Mouse (Mus musculus): Measurements from ENCODE around the gene Rtca. TPM values are rescaled to one million over a fixed set of nuclear protein-coding genes. Genes with fewer than 3 reads are reported as not detected.

Gene Rtca
- total RNA-seq, 2 experiments from 2014 or later, result 9.0 to 16.8 TPM

DNA sequence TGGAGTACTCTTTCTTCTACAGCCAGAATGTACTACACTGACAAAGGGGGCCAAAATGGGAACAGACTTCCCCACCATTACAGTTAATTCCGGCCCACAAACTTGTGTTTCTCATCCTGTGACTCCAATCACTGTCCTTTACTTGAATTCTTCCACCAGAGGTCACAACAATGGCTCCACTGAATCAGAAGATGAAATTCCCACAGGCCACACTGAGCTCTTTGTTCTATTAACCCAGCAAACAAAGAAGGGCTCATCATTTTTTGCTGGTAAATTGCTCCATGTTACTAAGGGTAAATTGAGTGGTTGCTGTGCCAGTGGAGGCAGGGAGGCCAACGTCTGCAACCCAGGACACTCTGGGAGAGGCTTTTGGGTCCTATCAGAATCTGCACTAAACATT is 27.9 kb downstream of the Rtca start:
- ATAC-seq (replicated peaks; ENCODE audit: low FRiP score, poor library complexity, severe bottlenecking), result no peak

DNA sequence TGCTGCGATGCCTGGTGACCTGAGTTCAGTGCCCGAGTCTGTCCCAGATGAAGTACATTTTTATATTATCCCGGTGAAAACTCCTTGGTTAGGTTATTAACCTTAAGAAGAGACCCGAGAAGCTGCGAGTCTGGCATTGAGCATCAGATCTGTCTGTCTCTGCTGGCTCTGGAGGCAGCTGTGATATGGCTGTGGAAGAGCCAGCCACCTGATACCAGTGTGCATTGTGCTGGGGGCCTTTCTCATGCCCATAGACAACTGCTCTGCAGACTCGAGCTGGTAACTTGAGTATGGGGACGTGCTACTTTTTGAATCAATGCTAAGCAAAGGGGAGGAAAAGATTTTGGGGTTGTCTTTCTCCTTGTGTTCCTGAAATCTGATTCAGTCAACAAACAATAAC is 30.7 kb downstream of the Rtca start:
- no peak for ATAC-seq (replicated peaks; ENCODE audit: low FRiP score, poor library complexity, severe bottlenecking)

DNA sequence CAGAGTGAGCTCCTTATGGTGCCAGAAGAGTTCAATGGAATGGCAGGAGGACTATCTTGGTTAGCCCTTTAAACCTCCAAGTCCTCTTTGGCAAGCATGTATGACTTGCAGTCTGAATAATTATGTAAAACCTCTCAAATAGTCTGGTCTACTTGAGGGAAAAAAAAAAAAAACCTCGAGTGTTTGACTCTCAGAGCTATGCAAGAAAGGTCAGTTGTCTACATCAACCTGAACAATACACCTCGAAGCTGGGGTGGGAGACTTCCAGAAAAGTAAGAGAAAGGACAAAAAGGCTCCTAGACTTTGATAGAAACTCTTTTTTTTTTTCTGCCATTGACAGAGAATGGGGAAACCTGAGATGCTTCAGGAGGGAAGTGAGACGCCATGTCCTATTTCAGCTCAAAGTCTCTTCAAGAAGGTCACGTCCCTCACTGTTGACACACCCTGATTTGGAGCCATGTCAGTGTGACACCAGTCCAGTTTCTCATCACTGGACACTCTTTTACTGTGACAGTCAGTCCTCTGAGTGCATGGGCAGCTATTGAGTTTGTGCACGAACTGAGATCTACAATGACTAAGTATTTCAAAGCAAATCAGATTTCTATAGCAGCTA is 31.2 kb downstream of the Rtca start:
- ATAC-seq (replicated peaks; ENCODE audit: low FRiP score, poor library complexity, severe bottlenecking), result no peak

DNA sequence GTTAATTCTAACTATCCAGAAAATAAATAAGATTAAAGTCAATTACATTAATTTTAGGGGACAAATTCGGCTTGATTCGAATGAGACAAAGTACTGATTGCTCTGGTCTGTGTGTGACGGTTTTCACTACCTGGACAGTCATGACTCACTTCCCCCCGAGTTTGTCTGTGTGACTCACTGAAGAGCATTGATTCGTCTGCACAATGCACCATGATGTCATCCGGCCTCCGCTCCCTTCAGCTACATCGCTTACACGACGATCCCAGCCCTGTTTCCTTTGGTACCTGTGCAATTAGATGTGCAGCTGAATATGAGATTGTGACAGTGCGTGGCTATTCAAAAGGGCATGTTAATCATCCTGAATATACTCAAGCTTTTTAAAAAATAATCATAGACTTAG is 33.4 kb downstream of the Rtca start:
- no peak for ATAC-seq (replicated peaks; ENCODE audit: low FRiP score, poor library complexity, severe bottlenecking)

DNA sequence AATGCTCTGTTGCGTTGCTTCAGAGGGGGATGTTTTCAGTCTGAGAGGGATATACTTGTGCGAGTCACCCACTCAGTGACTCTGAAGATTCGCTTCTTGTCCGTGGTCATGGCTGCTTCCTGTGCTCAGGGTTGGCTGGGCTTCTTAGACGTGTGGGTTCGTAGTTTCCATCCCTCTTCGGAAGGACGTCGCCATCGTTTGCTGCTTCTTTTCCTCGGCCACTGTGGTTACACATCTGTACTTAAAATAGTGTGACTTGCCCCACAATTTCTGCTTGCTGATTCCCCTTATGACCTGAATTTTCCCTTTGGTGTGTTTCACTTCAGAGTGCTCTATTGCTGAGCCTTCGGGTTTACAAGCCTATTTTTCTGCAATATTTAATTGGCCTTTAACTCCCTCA is 42.3 kb downstream of the Rtca start:
- no peak for ATAC-seq (replicated peaks; ENCODE audit: low FRiP score, poor library complexity, severe bottlenecking)

DNA sequence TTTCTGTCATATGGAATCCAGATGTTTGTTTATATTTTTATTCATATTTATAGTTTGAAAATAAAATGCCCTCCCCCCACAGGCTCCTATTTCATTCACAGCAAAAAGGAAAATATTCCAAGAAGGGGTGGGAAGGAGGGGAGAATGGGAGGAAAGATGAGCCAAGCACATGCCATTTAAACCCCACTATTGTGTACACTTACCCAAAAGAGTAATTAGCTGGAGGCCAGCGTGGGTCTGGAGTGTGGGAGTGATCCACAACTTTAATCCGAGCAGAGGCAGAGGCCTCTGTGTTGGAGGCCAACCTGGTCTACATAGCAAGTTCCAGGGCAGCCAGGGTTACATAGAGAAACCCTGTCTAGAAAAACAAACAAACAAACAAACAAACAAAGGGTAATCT is 43.7 kb downstream of the Rtca start:
- ATAC-seq (replicated peaks; ENCODE audit: low FRiP score, poor library complexity, severe bottlenecking), result no peak

DNA sequence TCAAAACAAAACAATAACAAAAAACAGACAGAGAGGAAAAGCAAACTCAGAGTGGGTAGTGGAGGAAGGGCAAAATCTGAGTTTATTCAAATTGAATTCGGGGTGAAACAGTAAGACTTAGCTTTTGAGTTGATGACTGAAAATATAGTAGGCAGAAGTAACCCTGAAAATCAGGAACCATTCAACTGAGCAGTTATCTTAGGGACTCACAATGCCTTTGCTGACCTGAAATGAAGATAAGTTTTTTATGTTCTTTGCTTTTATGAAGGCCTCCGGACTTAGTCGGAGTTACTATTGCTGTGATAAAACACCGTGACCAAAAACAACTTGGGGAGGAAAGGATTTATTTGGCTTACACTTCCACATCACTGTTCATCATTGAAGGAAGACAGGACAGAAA is 47.0 kb downstream of the Rtca start:
- no peak for ATAC-seq (replicated peaks; ENCODE audit: low FRiP score, poor library complexity, severe bottlenecking)

DNA sequence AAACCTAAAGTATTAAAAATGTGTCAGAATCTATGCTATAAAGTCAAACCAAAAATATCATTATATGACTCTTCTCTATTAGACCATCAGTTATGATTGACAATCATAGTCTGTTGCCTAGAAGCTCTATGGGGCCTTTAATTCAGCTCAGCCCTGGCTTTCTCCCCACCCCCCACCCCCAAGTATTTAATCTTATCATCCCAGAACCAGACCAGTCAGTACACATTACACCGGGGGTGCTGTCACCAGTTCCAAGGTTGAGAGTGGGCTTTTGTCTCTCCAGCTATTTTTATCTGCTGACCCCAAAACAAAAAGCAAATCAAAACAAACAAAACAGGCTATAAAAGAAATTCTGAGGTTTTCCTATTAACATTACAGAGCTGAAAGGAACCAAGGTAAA is 53.5 kb downstream of the Rtca start:
- no peak for ATAC-seq (replicated peaks; ENCODE audit: low FRiP score, poor library complexity, severe bottlenecking)

DNA sequence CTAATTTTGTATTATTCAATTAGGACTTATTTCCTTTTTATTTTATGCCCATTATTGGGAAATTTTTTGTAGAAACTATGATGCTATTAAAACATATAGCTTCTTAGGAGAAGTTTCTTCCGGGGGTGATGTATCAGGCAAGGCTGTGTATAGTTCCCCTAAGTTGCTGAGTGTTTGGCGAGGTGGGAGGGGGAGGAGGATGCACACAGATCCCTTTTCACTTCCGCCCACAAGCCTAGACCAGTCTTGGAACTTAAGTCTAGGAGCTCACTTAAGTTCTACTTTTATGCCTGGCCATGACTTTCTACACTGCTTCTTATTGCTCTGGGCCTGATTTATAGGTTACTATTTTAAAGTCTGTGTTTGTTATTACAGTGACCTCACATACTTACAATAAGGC is 57.3 kb downstream of the Rtca start:
- no peak for ATAC-seq (replicated peaks; ENCODE audit: low FRiP score, poor library complexity, severe bottlenecking)

DNA sequence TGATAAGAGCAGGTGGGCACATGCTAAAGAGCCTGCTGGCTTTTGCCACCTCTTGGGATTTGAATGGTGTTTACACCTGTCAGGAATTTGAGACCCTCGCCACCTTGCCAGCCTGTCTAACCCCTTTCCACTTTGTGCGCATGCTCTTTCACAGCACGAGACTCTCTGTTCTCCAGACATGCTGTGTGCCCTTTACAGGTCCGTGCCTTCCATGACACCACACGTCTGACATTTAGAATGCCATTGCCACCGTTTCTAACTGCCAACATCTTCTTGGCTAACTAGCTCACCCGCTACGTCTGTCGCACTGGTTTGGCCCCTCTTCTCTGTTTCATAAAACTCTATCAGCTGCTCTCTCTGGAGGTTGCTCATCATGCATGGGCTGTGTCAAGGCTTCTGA is 63.7 kb downstream of the Rtca start:
- ATAC-seq (replicated peaks; ENCODE audit: low FRiP score, poor library complexity, severe bottlenecking), result no peak

DNA sequence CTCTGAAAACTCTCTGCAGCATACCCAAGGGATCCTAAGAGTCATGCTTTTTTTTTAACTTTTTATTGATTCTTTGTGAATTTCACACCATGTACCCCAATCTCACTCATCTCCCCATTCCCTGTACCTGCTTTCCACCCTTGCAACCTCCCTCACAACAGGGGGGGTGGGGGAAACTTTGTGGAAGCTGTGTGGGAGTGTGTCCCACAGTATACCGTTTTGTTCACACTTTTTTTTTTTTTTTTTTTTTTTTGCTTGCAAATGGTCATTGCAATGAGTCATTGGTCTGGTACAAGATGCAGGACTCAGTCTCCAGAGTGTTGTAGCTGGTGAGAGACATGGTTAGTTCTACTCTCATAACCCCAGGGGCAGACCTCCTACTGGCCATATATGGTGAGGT is 65.2 kb downstream of the Rtca start:
- no peak for ATAC-seq (replicated peaks; ENCODE audit: low FRiP score, poor library complexity, severe bottlenecking)

DNA sequence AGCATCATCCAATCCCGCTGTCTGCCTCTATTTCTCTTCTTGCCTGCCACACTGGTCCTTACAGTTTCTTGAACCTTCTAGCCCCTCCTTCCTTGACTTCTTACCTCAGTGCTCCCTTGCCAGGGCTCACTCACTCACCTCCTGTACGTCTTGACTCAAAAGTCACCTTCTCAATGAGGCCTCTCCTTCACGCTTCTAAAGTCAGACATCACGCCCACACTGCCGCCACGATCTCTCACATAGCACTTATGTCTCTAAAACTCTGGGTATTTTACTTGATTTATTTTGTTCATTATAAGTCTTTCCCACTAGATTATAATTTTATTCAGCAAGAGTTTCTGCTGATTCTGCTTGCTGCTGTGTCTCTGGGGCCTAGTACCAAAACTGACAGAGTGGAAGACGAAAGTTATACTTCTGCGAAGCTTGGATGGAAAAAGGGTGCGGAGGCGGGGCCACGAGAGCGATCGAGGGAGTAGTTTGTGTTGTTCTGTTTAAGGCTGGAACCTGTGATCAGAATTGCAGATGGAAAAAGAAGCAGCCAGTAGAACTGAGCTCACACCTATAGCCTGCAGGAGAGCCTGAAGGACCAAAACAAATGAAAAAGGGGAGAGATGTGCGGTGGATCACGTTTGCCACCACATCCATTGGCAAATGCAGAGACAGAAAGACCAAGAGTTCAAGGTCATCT is 66.3 kb downstream of the Rtca start:
- no peak for ATAC-seq (replicated peaks; ENCODE audit: low FRiP score, poor library complexity, severe bottlenecking)

DNA sequence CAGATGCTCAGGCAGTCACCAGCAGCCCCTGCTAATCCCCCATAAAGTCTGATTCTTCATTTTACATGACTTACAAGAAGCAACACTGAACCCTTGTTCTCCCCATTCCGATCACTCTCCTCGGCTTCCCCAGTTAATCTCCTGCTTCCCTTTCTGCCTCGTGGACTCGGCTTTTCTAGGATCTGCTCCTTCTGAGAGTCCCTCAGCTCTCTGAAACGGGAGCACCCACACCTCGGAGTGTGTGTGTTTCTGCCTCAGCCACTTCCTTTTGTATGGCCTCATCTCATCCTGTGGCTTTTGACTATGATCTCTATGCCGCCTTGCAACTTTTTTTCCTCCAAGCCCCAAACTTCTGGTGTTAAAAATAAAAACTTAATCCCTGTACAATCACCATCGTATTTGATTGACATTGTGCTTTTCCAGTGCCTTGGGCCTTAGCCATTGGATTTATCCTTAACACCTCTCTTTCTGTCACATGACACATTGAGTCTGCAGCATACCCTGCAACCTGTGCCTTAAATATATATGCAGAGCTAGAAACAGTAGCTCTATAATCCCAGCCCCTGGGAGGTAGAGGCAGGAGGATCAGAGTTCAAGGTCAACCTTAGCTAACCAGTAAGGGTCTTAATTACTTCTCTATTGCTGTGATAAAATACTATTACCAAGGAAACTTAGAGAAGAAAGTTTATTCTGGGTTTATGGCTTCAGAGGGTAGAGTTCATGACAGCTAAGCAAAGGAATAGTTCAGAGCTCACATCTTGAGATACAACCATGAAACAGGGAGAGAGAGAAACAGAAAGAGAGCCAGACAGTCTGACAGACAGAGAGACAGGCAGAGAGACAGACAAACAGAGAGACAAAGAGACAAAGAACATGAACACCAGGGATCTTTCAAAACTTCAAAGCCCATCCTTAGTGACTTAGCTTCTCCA is 67.7 kb downstream of the Rtca start:
- no peak for ATAC-seq (replicated peaks; ENCODE audit: low FRiP score, poor library complexity, severe bottlenecking)

Other genes with a start within 250 kb of the Rtca start
- gene Cdc14a, start 84.2 kb downstream of the Rtca start, total RNA-seq (2015; ENCODE audit: low replicate concordance), result 18.4 and 25.6 TPM in 2 replicates
- gene Cdc14a, start 84.2 kb downstream of the Rtca start, total RNA-seq (2017; ENCODE audit: low replicate concordance), result 23.5 and 28.5 TPM in 2 replicates
- gene Dbt, start 4.9 kb upstream of the Rtca start, total RNA-seq (2015; ENCODE audit: low replicate concordance), result 0.72 and 1.7 TPM in 2 replicates
- 0.53 and 3.0 TPM in 2 replicates for gene Dbt, start 4.9 kb upstream of the Rtca start, total RNA-seq (2017; ENCODE audit: low replicate concordance)
- 19.5 and 37.7 TPM in 2 replicates for gene Lrrc39, start 54.8 kb upstream of the Rtca start, total RNA-seq (2015; ENCODE audit: low replicate concordance)
- gene Lrrc39, start 54.8 kb upstream of the Rtca start, total RNA-seq (2017; ENCODE audit: low replicate concordance), result 18.2 and 21.9 TPM in 2 replicates
- gene Sass6, start 86.8 kb upstream of the Rtca start, total RNA-seq (2015; ENCODE audit: low replicate concordance), result 62.7 and 75.9 TPM in 2 replicates
- 118 and 120 TPM in 2 replicates for gene Sass6, start 86.8 kb upstream of the Rtca start, total RNA-seq (2017; ENCODE audit: low replicate concordance)
- 4.2 and 4.3 TPM in 2 replicates for gene Trmt13, start 106.4 kb upstream of the Rtca start, total RNA-seq (2015; ENCODE audit: low replicate concordance)
- gene Trmt13, start 106.4 kb upstream of the Rtca start, total RNA-seq (2017; ENCODE audit: low replicate concordance), result 17.5 and 22.0 TPM in 2 replicates
- gene Mfsd14a, start 154.5 kb upstream of the Rtca start, total RNA-seq (2015; ENCODE audit: low replicate concordance), result 23.8 and 27.2 TPM in 2 replicates
- gene Mfsd14a, start 154.5 kb upstream of the Rtca start, total RNA-seq (2017; ENCODE audit: low replicate concordance), result 40.2 and 42.2 TPM in 2 replicates
- not detected in 2 replicates for gene Gm43191, start 173.1 kb upstream of the Rtca start, total RNA-seq (2015; ENCODE audit: low replicate concordance)
- gene Gm43191, start 173.1 kb upstream of the Rtca start, total RNA-seq (2017; ENCODE audit: low replicate concordance), result not detected in 2 replicates
- gene Slc35a3, start 204.6 kb upstream of the Rtca start, total RNA-seq (2015; ENCODE audit: low replicate concordance), result 15.9 and 19.8 TPM in 2 replicates
- 28.3 and 37.6 TPM in 2 replicates for gene Slc35a3, start 204.6 kb upstream of the Rtca start, total RNA-seq (2017; ENCODE audit: low replicate concordance)